Mouse (Mus musculus) E14TG2a.4 (cell line): ENCODE data around the gene Traf3ip2.

Source experiments
- CTCF ChIP-seq: conservative IDR thresholded peaks from 2 replicates; pipeline ENCODE4 v1.5.1; 2014; ENCODE audit warnings: low read length
- NANOG ChIP-seq: IDR thresholded peaks from 2 replicates; pipeline ENCODE4 v1.6.1; 2014; ENCODE audit warnings: borderline replicate concordance, low read length, mixed read lengths
- POU5F1 ChIP-seq: IDR thresholded peaks from 2 replicates; pipeline ENCODE4 v1.6.1; 2014; ENCODE audit warnings: low read length, borderline replicate concordance

- TF ChIP-seq CTCF (no peak), POU5F1 (no peak), NANOG (no peak)
Measured at GRCm38 (mm10) chr10:39606434-39606833, 6.3 kb upstream of the Traf3ip2 start.
